Mouse (Mus musculus): ENCODE results near the gene Klf7. TPM values are rescaled to one million over a fixed set of nuclear protein-coding genes. Genes with fewer than 3 reads are reported as not detected.

Gene Klf7
- polyA plus RNA-seq, 1 experiment from 2014 or later = 25.6 TPM

DNA sequence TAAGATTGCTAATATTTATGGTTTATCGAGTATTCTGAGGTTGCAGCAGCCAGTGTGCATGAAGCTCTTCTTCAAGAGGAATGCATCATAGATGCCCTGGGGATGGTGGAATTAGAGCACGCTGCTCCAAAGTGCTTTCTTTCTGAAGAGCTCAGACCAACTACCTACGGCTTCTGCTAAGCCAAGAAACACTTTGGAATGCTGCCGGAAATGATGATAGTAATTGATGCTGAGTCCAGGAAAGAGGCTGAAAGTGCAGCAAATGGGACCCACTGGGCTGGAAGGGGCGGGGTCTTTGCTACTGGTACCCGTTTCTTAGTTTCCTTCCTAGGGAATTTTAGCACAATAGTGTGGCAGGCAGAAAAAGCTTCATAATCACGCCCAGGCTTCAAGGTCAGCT is 62.0 kb downstream of the Klf7 start:
- no peaks in the 10 kb centered on the region for H3K36me3 ChIP-seq (ENCODE audit: control insufficient read depth, insufficient read depth, low read length)
- H3K27ac ChIP-seq (ENCODE audit: low read length) = no peak overlapping the region
- H3K4me1 ChIP-seq (replicated peaks; ENCODE audit: control insufficient read depth, insufficient read depth, low read length) = peaks cover 4% of the 10 kb centered on the region
- no peak overlapping the region for H3K9ac ChIP-seq (ENCODE audit: low read length)
- WGBS = 62% methylated on average over 7 of the region's 7 CpGs
- H3K27me3 ChIP-seq (ENCODE audit: control insufficient read depth, insufficient read depth, low read depth, low read length) = no peaks in the 10 kb centered on the region
- no peak overlapping the region for H3K4me3 ChIP-seq (ENCODE audit: low read length)
- ATAC-seq (ENCODE audit: low read depth) = no peak
- H3K9me3 ChIP-seq (ENCODE audit: control insufficient read depth, low read length) = no peaks in the 10 kb centered on the region
- no peak overlapping the region for H3K4me2 ChIP-seq (ENCODE audit: low read depth, low read length)

DNA sequence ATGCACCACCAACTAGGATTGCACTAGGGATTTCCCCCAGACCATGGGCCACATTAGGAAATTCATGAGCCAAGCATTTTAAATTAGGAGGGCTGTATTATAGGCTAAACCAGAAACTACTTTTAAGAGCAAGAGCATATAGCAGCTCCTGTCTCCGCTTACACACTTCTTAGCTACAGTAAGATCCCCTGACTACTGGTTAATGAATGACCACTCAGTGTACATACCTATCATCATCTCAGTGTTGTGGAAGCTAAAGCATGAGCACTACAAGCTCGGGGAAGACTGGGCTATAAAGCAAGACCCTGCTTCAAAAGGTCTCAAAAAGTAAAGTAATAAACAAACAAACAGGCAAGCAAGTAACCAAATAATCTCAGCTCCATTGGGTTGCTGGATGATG is 65.5 kb downstream of the Klf7 start:
- no peak overlapping the region for H3K9ac ChIP-seq (ENCODE audit: low read length)
- H3K27ac ChIP-seq (ENCODE audit: low read length) = no peak overlapping the region
- no peaks in the 10 kb centered on the region for H3K36me3 ChIP-seq (ENCODE audit: control insufficient read depth, insufficient read depth, low read length)
- no peak overlapping the region for H3K4me3 ChIP-seq (ENCODE audit: low read length)
- H3K4me1 ChIP-seq (replicated peaks; ENCODE audit: control insufficient read depth, insufficient read depth, low read length) = peaks cover 9% of the 10 kb centered on the region
- peak; percentile 45; the same call in 1 of the 2 replicates for ATAC-seq (ENCODE audit: low read depth)
- no peak overlapping the region for H3K4me2 ChIP-seq (ENCODE audit: low read depth, low read length)
- H3K9me3 ChIP-seq (ENCODE audit: control insufficient read depth, low read length) = no peaks in the 10 kb centered on the region
- WGBS = 51% methylated on average over 2 of the region's 2 CpGs
- H3K27me3 ChIP-seq (ENCODE audit: control insufficient read depth, insufficient read depth, low read depth, low read length) = no peaks in the 10 kb centered on the region

DNA sequence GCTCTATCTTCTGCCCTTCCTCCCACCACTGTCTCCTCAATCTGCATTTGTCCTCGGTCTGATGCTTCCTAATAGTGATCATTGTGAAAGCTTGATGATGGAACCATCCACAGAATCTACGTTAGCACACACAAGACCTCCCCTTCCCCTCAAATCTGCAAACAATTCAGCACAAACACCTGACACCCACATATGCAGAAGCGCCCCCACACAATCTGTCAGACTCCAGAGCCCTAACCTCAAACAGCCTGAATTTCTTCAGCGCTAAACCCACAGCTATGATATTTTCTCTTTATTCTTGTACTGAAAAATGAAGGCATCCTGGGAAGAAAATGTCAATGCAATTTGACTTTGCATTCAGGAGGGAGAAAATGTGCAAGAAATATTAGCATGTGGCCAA is 66.1 kb downstream of the Klf7 start:
- H3K4me1 ChIP-seq (replicated peaks; ENCODE audit: control insufficient read depth, insufficient read depth, low read length) = peaks cover 9% of the 10 kb centered on the region
- 84% methylated on average over 4 of the region's 4 CpGs for WGBS

DNA sequence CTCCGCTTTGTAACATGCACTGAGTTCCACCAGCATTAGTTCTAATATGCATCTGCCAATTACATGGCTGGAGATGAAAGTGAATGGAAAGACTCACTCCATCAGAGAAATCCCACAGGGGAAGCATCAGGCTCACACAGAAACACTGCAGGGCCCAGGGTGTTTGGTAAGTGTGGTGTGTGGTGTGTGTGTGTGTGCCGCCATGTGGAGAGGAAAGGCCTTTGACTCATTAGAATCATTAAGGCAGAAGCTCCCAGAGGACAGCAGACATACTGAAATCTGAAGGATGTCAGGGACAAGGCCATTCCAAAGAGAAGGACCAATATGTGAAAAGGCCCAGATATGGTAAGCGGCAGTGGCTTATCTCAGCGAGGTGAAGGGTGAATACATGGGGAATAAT is 66.9 kb downstream of the Klf7 start:
- ATAC-seq (ENCODE audit: low read depth) = no peak
- Histone ChIP-seq H3K27me3 (ENCODE audit: control insufficient read depth, insufficient read depth, low read depth, low read length) (no peaks in the 10 kb centered on the region), H3K4me3 (ENCODE audit: low read length) (no peak overlapping the region), H3K9ac (ENCODE audit: low read length) (no peak overlapping the region), H3K36me3 (ENCODE audit: control insufficient read depth, insufficient read depth, low read length) (no peaks in the 10 kb centered on the region), H3K4me1 (replicated peaks; ENCODE audit: control insufficient read depth, insufficient read depth, low read length) (peaks cover 5% of the 10 kb centered on the region), H3K27ac (ENCODE audit: low read length) (no peak overlapping the region), H3K4me2 (ENCODE audit: low read depth, low read length) (no peak overlapping the region), H3K9me3 (ENCODE audit: control insufficient read depth, low read length) (no peaks in the 10 kb centered on the region)
- WGBS = 81% methylated on average over 4 of the region's 4 CpGs

More for the DNA sequence above, 66.1 kb downstream of the Klf7 start:
- Histone ChIP-seq H3K9ac (ENCODE audit: low read length) (no peak overlapping the region), H3K36me3 (ENCODE audit: control insufficient read depth, insufficient read depth, low read length) (no peaks in the 10 kb centered on the region), H3K27ac (ENCODE audit: low read length) (no peak overlapping the region), H3K9me3 (ENCODE audit: control insufficient read depth, low read length) (no peaks in the 10 kb centered on the region), H3K4me3 (ENCODE audit: low read length) (no peak overlapping the region), H3K4me2 (ENCODE audit: low read depth, low read length) (no peak overlapping the region), H3K27me3 (ENCODE audit: control insufficient read depth, insufficient read depth, low read depth, low read length) (no peaks in the 10 kb centered on the region)
- ATAC-seq (ENCODE audit: low read depth) = no peak

DNA sequence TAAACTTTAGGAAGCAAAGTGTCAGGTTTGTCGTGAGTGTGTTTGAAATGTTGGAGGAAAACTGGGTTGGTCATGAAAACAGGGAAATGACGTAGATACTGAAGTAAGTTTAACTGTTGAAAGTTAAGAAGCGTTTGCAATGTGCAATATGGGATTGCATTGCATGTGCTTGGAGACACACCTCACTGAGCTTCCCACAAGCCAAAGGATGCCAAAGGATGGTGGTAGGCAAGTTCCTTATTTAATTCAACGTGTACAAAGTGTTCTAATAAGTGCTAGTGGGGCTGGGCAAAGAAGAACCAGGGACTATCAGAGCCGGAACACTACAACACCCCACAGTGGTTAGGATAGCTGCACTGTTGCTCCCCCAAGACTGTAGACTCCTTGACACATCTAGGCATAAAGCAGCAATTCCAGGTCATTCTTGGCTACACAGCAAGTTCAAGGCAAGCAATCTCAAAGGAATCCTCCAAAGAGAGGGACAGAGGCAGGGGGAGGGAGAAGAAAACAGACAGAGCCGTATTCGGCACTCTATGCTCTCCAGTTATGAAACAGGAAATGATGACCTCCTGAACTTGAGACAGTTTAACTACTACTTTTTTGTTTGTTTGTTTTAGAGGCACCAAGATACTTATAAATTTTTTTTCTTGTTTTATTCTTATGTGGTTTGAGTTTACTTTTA is 69.9 kb downstream of the Klf7 start:
- Histone ChIP-seq H3K27ac (ENCODE audit: low read length) (no peak overlapping the region), H3K27me3 (ENCODE audit: control insufficient read depth, insufficient read depth, low read depth, low read length) (no peaks in the 10 kb centered on the region), H3K9ac (ENCODE audit: low read length) (no peak overlapping the region), H3K4me1 (replicated peaks; ENCODE audit: control insufficient read depth, insufficient read depth, low read length) (peaks cover 5% of the 10 kb centered on the region), H3K4me2 (ENCODE audit: low read depth, low read length) (no peak overlapping the region), H3K36me3 (ENCODE audit: control insufficient read depth, insufficient read depth, low read length) (no peaks in the 10 kb centered on the region), H3K9me3 (ENCODE audit: control insufficient read depth, low read length) (no peaks in the 10 kb centered on the region), H3K4me3 (ENCODE audit: low read length) (no peak overlapping the region)
- ATAC-seq (ENCODE audit: low read depth) = 0 out of 2 replicates have a peak, but pooled peaks have one; percentile 23
- 54% methylated on average over 7 of the region's 7 CpGs for WGBS

GRCm38 (mm10) chr1:64048567-64048966 is 73.5 kb downstream of the Klf7 start:
- no peak overlapping the region for H3K4me2 ChIP-seq (ENCODE audit: low read depth, low read length)
- no peak for ATAC-seq (ENCODE audit: low read depth)
- peaks cover 18% of the 10 kb centered on the region for H3K4me1 ChIP-seq (replicated peaks; ENCODE audit: control insufficient read depth, insufficient read depth, low read length)
- no peak overlapping the region for H3K27ac ChIP-seq (ENCODE audit: low read length)
- H3K27me3 ChIP-seq (ENCODE audit: control insufficient read depth, insufficient read depth, low read depth, low read length) = no peaks in the 10 kb centered on the region
- H3K9ac ChIP-seq (ENCODE audit: low read length) = no peak overlapping the region
- no peaks in the 10 kb centered on the region for H3K9me3 ChIP-seq (ENCODE audit: control insufficient read depth, low read length)
- no peaks in the 10 kb centered on the region for H3K36me3 ChIP-seq (ENCODE audit: control insufficient read depth, insufficient read depth, low read length)
- 82% methylated on average over 4 of the region's 4 CpGs for WGBS
- no peak overlapping the region for H3K4me3 ChIP-seq (ENCODE audit: low read length)

DNA sequence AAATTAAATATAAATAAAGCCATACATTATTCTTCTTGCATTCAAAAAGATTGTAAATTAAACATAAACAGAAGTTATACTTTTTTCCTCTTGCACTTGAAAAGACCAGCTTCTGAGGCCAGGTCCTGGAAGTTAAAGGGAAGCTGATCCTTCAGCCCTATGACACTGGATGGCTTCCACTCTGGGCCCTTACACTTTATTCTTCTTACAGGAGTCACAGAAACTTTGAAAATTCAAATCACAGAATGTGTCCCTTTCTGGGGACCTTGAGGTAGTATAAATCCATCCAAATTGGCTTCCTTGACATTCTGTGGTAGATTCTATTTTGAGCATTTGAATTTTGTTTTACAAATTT is 75.3 kb downstream of the Klf7 start:
- H3K27ac ChIP-seq (ENCODE audit: low read length) = 0 out of 2 replicates have a peak overlapping the region, but pooled peaks have one; percentile 1
- H3K4me2 ChIP-seq (ENCODE audit: low read depth, low read length) = no peak overlapping the region
- no peak overlapping the region for H3K9ac ChIP-seq (ENCODE audit: low read length)
- no peaks in the 10 kb centered on the region for H3K36me3 ChIP-seq (ENCODE audit: control insufficient read depth, insufficient read depth, low read length)
- H3K4me3 ChIP-seq (ENCODE audit: low read length) = no peak overlapping the region
- ATAC-seq (ENCODE audit: low read depth) = peak; percentile 63
- peaks cover 13% of the 10 kb centered on the region for H3K4me1 ChIP-seq (replicated peaks; ENCODE audit: control insufficient read depth, insufficient read depth, low read length)
- no peaks in the 10 kb centered on the region for H3K9me3 ChIP-seq (ENCODE audit: control insufficient read depth, low read length)
- H3K27me3 ChIP-seq (ENCODE audit: control insufficient read depth, insufficient read depth, low read depth, low read length) = no peaks in the 10 kb centered on the region

DNA sequence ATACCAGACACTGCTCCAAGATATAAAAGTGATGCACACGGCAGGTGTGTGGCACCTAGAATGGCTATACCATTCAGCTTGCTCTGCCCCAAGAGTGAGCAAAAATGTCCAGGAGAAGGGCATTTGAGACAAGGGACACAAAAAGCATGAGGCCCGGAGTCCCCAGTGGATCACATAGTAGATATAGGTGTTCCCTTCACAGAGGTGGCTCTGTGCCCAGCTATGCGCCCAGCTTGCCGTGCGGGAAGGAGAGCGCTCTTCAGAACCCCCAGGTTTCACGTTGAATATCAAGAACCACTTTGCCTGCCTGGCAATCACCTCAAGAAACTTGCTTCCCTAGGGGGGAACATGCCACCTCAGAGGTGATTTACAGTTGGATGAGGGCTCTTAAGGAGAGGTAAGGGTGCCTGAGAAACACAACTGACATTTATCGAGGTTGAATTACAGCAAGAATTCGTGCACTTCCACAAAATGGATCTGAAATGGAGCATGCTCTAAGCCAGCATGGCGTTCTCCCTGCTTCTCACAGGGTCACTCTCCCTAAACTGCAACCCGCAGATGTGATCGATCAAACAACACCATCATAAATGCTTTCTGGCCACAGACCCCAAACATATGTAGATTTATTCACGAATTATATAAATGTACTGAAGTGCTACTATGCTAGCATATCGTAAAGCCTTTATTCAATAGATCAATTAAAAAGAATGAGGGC is 75.8 kb downstream of the Klf7 start:
- ATAC-seq (ENCODE audit: low read depth) = peak; percentile 90
- no peak overlapping the region for H3K9ac ChIP-seq (ENCODE audit: low read length)
- H3K4me2 ChIP-seq (ENCODE audit: low read depth, low read length) = no peak overlapping the region
- no peaks in the 10 kb centered on the region for H3K36me3 ChIP-seq (ENCODE audit: control insufficient read depth, insufficient read depth, low read length)
- H3K27ac ChIP-seq (ENCODE audit: low read length) = peak overlapping the region; percentile 58
- peaks cover 13% of the 10 kb centered on the region for H3K4me1 ChIP-seq (replicated peaks; ENCODE audit: control insufficient read depth, insufficient read depth, low read length)
- 47% methylated on average over 14 of the region's 14 CpGs for WGBS
- H3K4me3 ChIP-seq (ENCODE audit: low read length) = no peak overlapping the region
- H3K9me3 ChIP-seq (ENCODE audit: control insufficient read depth, low read length) = no peaks in the 10 kb centered on the region
- H3K27me3 ChIP-seq (ENCODE audit: control insufficient read depth, insufficient read depth, low read depth, low read length) = no peaks in the 10 kb centered on the region

DNA sequence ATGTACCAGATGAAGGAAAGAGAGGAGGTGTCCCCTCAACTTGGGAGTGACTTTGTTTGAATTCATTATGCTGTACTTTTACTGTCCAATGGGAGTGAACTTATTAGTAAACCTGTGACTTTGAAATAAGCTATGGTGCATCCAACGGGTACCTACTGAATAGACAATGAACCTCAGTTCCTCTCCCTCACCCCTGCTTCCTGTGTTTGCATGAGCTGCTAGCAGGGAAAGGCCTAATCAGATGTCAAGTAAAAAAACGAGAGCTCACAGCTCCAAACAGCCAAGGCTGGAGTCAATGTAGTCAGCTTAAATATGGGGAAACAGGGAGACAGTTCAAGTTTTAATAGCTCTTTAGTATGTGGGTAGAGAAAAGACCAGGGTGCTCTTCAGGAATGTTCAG is 77.5 kb downstream of the Klf7 start:
- H3K36me3 ChIP-seq (ENCODE audit: control insufficient read depth, insufficient read depth, low read length) = no peaks in the 10 kb centered on the region; the same call in 1 of the 2 replicates
- no peak overlapping the region for H3K4me2 ChIP-seq (ENCODE audit: low read depth, low read length)
- ATAC-seq (ENCODE audit: low read depth) = no peak
- no peak overlapping the region for H3K9ac ChIP-seq (ENCODE audit: low read length)
- 39% methylated on average over 2 of the region's 2 CpGs for WGBS
- H3K4me3 ChIP-seq (ENCODE audit: low read length) = no peak overlapping the region
- H3K27ac ChIP-seq (ENCODE audit: low read length) = no peak overlapping the region; the same call in 1 of the 2 replicates
- H3K27me3 ChIP-seq (ENCODE audit: control insufficient read depth, insufficient read depth, low read depth, low read length) = no peaks in the 10 kb centered on the region
- H3K4me1 ChIP-seq (replicated peaks; ENCODE audit: control insufficient read depth, insufficient read depth, low read length) = peaks cover 17% of the 10 kb centered on the region
- H3K9me3 ChIP-seq (ENCODE audit: control insufficient read depth, low read length) = no peaks in the 10 kb centered on the region
